Mouse (Mus musculus): ENCODE measurements around the gene Ophn1. TPM values are rescaled to one million over a fixed set of nuclear protein-coding genes. Genes with fewer than 3 reads are reported as not detected.

Ophn1 gene
- polyA plus RNA-seq, 1 experiment from 2014 or later: 2.2 TPM

DNA sequence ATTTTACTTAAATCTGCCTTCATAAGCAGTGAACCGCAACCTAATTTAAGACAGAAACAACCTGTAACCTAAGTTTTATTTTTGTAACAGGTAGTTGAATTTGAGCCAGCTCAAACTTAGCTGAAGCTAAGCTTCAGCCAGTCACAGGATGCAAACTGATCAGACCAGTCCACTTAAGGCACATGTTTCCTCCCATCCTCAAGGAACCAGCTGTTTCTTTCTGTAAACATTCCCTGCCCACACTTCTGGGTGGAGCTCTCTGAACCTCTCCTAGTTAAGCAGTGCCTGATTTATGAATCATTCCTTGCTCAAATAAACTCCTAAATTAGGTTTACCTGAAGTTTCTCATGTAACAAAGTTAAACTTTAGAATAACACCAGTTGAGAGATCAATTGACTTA, 54.8 kb downstream of the Ophn1 start:
- DNase-seq (ENCODE audit: low spot score): no peak

DNA sequence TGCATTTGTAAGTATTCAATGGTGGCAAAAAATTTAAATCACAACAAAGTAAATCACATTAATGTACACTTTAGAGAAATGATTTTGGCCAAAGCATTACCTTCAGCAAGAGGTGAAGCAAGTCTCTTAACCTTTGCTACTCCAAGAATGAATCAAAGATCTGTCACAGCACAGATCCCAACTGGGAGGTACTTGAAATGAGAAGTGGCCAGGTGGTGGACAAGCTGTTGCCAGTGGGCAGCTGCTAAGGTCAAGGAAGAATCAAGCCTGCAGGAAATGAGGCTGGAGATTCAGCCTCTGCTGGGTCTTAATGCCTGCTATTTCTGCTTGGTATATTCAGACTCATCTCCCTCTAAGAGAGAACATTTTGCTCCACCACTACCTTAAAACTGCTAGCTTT, 87.0 kb downstream of the Ophn1 start:
- no peak for DNase-seq (ENCODE audit: low spot score)

DNA sequence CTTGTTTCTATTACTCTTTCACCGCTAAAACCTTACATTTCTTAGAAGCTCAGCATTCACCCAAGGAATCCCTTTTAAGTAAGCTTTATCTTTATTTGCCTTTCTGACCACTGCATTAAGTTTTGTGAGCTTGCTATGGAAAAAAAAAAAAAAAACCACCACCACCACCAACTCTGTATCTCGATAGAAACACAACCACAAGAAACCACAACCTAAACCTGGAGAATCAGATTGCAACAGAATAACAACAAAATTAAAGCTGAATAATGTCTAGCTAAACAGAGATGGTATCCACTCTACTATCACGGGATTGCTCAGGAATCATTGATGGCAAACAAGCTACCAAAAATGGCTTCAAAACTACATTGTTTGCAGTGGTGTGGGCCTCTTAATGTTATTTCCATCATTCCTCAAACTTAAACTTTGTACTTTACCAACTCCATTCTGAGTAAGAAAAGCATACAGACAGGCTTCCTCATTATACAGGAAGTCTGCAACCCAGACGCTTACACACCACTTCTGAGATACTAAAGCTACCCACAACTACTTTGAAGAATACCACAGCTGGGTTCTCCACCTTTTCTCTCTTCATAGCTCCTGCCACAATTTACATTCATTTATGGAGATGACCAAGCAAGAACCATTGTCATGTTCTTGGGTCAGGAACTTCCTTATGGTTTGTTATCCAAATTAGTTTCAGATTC, 116.4 kb downstream of the Ophn1 start:
- peak; percentile 2 for DNase-seq (ENCODE audit: low spot score)

GRCm38 (mm10) chrX:98755089-98755488, 135.7 kb downstream of the Ophn1 start:
- DNase-seq (ENCODE audit: low spot score): no peak

GRCm38 (mm10) chrX:98751279-98751817, 139.5 kb downstream of the Ophn1 start:
- DNase-seq (ENCODE audit: low spot score): no peak

DNA sequence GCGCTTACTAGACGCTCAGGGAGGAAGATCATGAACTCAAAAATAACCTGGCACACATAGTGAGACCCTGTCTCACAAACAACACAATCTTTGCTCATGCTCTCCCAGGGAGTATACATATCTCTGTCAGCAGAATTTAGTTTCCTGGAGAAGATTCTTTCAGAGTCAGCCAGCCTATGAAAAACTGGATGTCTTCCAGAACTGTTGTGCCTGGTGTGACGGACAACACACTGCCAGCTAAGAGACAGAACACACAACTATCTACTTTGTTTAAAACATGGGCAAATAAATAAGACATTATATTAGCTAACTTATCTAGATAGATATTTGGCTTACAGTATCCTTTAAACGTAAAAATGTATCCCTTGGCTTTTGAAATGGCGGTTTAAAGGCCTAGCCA, 154.1 kb downstream of the Ophn1 start:
- DNase-seq (ENCODE audit: low spot score): no peak

DNA sequence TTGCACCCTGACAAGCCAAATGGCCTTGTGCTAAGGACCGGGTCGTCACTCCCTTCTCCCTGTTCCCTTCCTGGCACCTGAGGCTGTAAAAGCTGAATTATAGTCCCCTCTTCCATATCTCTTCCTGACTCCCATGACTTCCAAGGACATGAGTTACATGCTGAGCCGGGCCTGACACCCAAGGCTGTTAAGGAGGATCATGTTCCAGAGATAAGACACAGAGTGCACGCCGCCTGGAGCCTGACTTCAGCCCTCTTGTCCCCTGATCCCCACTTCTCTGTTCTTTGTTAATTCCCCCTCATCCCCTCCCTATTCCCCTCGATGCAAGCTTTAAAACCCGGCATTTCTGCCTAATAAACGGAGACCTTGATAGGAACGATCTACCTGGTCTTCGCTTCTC, 167.8 kb downstream of the Ophn1 start:
- DNase-seq (ENCODE audit: low spot score): no peak

DNA sequence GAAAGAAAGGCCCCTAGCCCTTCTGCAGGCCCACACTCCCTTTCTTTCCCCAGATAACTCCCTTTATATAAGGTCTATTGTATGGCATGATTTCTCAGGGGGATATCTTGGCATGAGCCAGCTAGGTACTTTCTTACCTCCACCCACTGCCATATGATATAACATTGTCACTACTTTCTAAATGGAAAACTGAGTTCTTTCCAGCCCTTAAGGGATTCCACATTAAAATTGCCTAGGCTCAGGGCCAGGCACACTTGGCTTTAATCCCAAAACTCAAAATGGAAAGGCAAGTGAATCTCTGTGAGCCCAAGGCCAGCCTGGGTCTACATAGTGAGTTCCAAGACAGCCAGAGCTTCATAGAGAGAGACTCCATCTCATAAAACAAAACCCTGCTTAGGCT, 183.1 kb downstream of the Ophn1 start:
- DNase-seq (ENCODE audit: low spot score): no peak

DNA sequence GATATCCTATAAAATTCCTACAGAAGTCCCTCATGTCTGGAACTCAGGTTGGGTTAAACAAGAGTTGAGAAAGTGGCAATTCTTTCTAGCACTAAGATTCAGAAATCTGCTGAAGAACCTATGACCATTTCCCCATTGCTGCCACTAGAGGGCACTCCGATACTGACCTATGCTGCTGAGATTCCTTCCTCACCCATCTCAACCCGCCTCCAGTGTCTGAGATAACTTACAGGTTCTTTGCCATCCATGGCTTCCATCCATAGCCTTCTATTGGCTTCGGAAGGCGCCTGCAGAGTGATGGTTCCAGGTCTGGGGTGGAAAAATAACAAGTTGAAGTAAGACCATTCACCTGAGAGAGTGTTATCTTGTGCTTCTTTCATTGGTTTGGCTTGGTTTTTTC, 189.2 kb downstream of the Ophn1 start:
- DNase-seq (ENCODE audit: low spot score): peak; percentile 23

DNA sequence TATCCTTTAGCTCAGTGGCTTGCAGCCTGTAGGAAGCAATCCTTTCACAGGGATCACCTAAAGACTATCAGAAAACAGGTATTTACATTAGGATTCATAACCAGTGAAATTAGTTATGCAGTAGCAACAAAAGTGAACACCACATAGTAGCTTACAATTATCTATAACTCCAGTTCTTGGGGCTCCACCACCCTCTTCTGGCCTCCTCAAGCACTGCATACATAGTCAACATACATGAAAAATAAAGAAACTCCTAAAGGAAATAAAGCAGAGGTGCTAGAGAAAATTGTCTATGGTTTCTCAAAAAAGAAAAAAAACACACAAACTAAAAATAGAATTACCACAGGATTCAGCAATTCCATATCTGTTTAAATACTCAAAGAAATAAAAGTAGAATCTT, 208.2 kb downstream of the Ophn1 start:
- no peak for DNase-seq (ENCODE audit: low spot score)

- no peak for DNase-seq (ENCODE audit: low spot score)
These were observed 209.5 kb downstream of the Ophn1 start for GRCm38 (mm10) chrX:98681281-98681680.

- no peak for DNase-seq (ENCODE audit: low spot score)
These were observed 219.8 kb downstream of the Ophn1 start for GRCm38 (mm10) chrX:98670988-98671387.

DNA sequence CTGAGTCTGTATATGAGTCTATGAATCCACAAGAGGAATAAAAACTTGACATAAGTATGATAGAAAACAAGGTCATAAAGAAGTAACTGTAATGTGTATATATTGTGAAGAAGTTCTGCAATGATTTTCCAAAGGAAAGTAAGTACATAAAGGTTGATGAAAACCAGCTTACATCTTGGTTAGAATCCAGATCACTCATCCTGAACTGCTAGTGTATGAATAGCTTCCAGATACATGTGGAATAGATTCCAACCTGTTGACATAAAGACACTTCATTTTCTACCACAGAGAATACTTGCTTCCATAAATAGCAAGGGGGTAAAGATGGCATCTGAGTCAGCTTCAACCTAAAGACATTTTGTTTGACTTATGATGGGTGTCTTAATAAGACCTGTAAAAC, 239.4 kb downstream of the Ophn1 start:
- DNase-seq (ENCODE audit: low spot score): no peak

- DNase-seq (ENCODE audit: low spot score): no peak
These were observed 262.0 kb downstream of the Ophn1 start for GRCm38 (mm10) chrX:98628666-98629404.

DNA sequence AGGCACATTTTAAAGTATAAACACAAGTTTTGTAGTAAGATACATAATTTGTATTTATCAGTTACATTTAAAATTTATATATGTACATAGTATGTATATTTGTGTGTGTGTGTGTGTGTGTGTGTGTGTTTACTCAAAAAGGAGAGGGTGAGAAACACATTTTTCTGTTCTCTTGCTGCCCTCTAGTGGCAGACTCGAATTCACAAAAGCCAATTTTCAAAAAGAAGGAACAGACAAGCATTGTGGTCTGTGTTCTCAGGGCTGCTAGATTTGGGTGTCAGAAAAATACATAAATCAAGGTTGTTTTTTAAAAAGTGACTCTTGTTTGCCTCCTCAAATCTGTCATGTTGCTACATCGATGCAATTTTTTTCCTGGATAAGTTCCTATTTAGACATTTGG, 272.0 kb downstream of the Ophn1 start:
- DNase-seq (ENCODE audit: low spot score): peak; percentile 6

DNA sequence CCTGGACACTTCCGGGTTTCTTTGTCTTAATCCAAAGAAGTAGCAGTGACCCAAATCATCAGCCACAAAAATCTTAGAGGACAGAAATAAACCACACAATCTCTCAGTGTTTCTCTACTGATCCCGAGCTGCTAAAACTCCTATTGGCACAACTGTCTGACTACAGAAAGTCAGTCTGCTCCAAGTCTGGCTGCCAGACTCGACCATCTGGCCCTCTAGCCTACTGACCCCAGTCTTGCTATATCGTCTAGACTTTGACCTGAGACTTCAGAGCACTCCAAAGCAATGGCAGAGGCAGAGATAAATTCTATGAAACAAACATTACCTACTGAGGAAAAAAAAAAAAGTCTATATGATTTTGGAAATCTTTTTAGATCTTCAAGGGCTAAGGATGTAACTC, 273.4 kb downstream of the Ophn1 start:
- no peak for DNase-seq (ENCODE audit: low spot score)

DNA sequence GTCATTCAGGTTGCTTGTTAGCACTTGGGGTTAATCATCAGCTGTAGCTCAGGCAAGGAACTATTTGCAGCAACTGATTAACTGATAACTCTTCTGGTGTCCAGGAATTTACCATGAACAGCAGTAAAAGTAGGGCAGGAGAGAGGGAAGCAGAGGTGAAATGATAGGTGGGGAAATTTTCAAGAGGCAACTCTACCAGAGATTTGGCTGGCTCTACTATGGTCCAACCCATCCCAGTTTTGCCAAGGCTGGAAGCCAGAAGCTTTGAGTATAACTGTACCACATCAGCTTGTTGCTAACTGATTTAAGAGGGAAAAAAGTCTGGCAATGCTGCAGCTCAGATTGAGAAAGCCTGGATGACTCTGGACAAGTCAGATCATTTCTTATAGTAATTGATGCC, 316.6 kb downstream of the Ophn1 start:
- no peak for DNase-seq (ENCODE audit: low spot score)

- DNase-seq (ENCODE audit: low spot score): no peak
These were observed 344.4 kb downstream of the Ophn1 start for GRCm38 (mm10) chrX:98546458-98546857.

GRCm38 (mm10) chrX:98515329-98515728, 375.5 kb downstream of the Ophn1 start:
- no peak for DNase-seq (ENCODE audit: low spot score)

- no peak for DNase-seq (ENCODE audit: low spot score)
These were observed 376.4 kb downstream of the Ophn1 start for GRCm38 (mm10) chrX:98514359-98514904.
